Mouse (Mus musculus): ENCODE measurements around the gene Naa10.

DNA sequence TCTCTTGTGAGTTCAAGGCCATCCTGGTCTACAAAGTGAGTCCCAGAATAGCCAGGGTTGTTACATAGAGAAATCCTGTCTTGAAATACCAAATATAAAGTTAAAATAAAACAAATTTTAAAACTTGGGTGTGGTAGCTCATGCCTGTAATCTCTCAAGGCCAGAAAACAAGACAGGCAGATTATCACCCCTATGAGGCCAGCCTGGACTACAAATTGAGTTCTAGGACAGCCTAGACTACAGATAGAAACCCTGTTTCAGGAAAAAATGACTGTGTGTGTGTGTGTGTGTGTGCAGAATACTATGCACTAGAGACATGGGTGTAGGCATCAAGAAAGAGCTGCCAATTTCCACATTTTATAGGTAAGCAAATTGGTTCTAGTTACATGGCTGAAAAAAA, 49.0 kb upstream of the Naa10 start:
- TF ChIP-seq POLR2A (IDR thresholded peaks at IDR 0.05; ENCODE audit: borderline replicate concordance, insufficient read depth, low read length) (no peak), CTCF (IDR thresholded peaks at IDR 0.05; ENCODE audit: borderline replicate concordance, insufficient read depth, low read depth, low read length) (no peak)

All from cerebellum, adult 2 months (tissue).